Mouse (Mus musculus) MEL (cell line): ENCODE data around the gene Gm37240. TPM values are rescaled to one million over a fixed set of nuclear protein-coding genes. Genes with fewer than 3 reads are reported as not detected.

ENCODE experiments used
- DNase-seq: peaks from one replicate; pipeline ENCODE4 v3.0.0; 2011; ENCODE audit warnings: low read depth, low spot score
- H3K27ac ChIP-seq: 2 replicates; pipeline ENCODE4 v1.5.1; 2012; ENCODE audit warnings: low read depth, mild to moderate bottlenecking, control low read depth, low read length, moderate library complexity; ENCODE audit not compliant: control insufficient read depth
- H3K27me3 ChIP-seq, 2 experiments: fragments of 150-350 bp in 1 of 2; sonication (generic) in 1 of 2; 2 replicates each; pipeline ENCODE4 v1.6.1; 2012; ENCODE audit warnings: low read length in 2 of 2, mild to moderate bottlenecking in 2 of 2, improper control_type of control experiment in 1 of 2, moderate library complexity in 1 of 2; ENCODE audit not compliant: insufficient read depth in 2 of 2, control insufficient read depth in 1 of 2
- H3K36me3 ChIP-seq, 2 experiments: 2 replicates each; pipeline ENCODE4 v1.6.1; 2012 to 2014; ENCODE audit warnings: low read length in 2 of 2, improper control_type of control experiment in 1 of 2, inconsistent platforms in 1 of 2, mild to moderate bottlenecking in 1 of 2; ENCODE audit not compliant: insufficient read depth in 2 of 2, control insufficient read depth in 1 of 2
- H3K4me1 ChIP-seq, 2 experiments: fragments of 150-350 bp in 1 of 2; sonication (generic) in 1 of 2; 2 replicates each; pipeline ENCODE4 v1.6.1; 2012; ENCODE audit warnings: low read length in 2 of 2, improper control_type of control experiment in 1 of 2, mild to moderate bottlenecking in 1 of 2; ENCODE audit not compliant: insufficient read depth in 2 of 2, control insufficient read depth in 1 of 2
- H3K4me3 ChIP-seq, 2 experiments: fragments of 150-350 bp in 1 of 2; sonication (generic) in 1 of 2; 2 replicates each; pipeline ENCODE4 v1.5.1; 2012; ENCODE audit warnings: low read depth in 2 of 2, low read length in 2 of 2, mild to moderate bottlenecking in 2 of 2, moderate library complexity in 2 of 2, control low read depth in 1 of 2, improper control_type of control experiment in 1 of 2; ENCODE audit not compliant: control insufficient read depth in 1 of 2, insufficient read depth in 1 of 2
- H3K79me2 ChIP-seq: 2 replicates; pipeline ENCODE4 v1.6.1; 2012; ENCODE audit warnings: mild to moderate bottlenecking, low read length, moderate library complexity; ENCODE audit not compliant: control insufficient read depth, poor library complexity, insufficient read depth
- H3K9ac ChIP-seq: 2 replicates; pipeline ENCODE4 v1.6.1; 2012; ENCODE audit warnings: low read depth, mild to moderate bottlenecking, control low read depth, low read length, moderate library complexity; ENCODE audit not compliant: control insufficient read depth, poor library complexity, severe bottlenecking
- H3K9me3 ChIP-seq: fragments of 150-350 bp; sonication (generic); replicated peaks from 2 replicates; pipeline ENCODE4 v1.6.1; 2012; ENCODE audit warnings: mild to moderate bottlenecking, low read length, improper control_type of control experiment, moderate library complexity; ENCODE audit not compliant: insufficient read depth
- BHLHE40 ChIP-seq: IDR thresholded peaks from 2 replicates; pipeline ENCODE4 v1.6.1; 2012; ENCODE audit warnings: low read depth, mild to moderate bottlenecking, inconsistent platforms, low read length, improper control_type of control experiment, borderline replicate concordance
- CHD1 ChIP-seq: IDR thresholded peaks from 2 replicates; pipeline ENCODE4 v1.6.1; 2012; ENCODE audit warnings: low read depth, mild to moderate bottlenecking, inconsistent platforms, low read length, improper control_type of control experiment
- CTCF ChIP-seq, 3 experiments: IDR thresholded peaks in 2 of 3; conservative IDR thresholded peaks in 1 of 3; 2 replicates each; pipeline ENCODE4 v1.5.1; 2011 to 2012; ENCODE audit warnings: low read length in 3 of 3, low read depth in 2 of 3, mild to moderate bottlenecking in 2 of 3, improper control_type of control experiment in 1 of 3, inconsistent platforms in 1 of 3, mixed read lengths in 1 of 3, moderate library complexity in 1 of 3; ENCODE audit not compliant: control insufficient read depth in 1 of 3, insufficient read depth in 1 of 3, poor library complexity in 1 of 3, severe bottlenecking in 1 of 3
- EP300 ChIP-seq, 2 experiments: IDR thresholded peaks; 2 replicates each; pipeline ENCODE4 v1.6.1; 2011; ENCODE audit warnings: improper control_type of control experiment in 2 of 2, low read length in 2 of 2, low read depth in 1 of 2, mild to moderate bottlenecking in 1 of 2
- GATA1 ChIP-seq: IDR thresholded peaks from 2 replicates; pipeline ENCODE4 v1.6.1; 2011; ENCODE audit warnings: low read depth, low read length, improper control_type of control experiment
- HCFC1 ChIP-seq: IDR thresholded peaks from 2 replicates; pipeline ENCODE4 v1.6.1; 2012; ENCODE audit warnings: low read depth, mild to moderate bottlenecking, inconsistent platforms, low read length, improper control_type of control experiment, moderate library complexity
- MAX ChIP-seq: IDR thresholded peaks from 2 replicates; pipeline ENCODE4 v1.6.1; 2011; ENCODE audit warnings: low read length, improper control_type of control experiment
- MEF2A ChIP-seq: IDR thresholded peaks from 2 replicates; pipeline ENCODE4 v1.6.1; 2014; ENCODE audit warnings: low read depth, mild to moderate bottlenecking, inconsistent platforms, low read length, improper control_type of control experiment; ENCODE audit not compliant: poor library complexity, insufficient replicate concordance, severe bottlenecking; ENCODE audit errors: extremely low read depth
- NELFE ChIP-seq: IDR thresholded peaks from 2 replicates; pipeline ENCODE4 v1.6.1; 2011; ENCODE audit warnings: low read depth, low read length, improper control_type of control experiment
- NRF1 ChIP-seq: IDR thresholded peaks from 2 replicates; pipeline ENCODE4 v1.6.1; 2014; ENCODE audit warnings: low read depth, mild to moderate bottlenecking, inconsistent platforms, low read length, improper control_type of control experiment, moderate library complexity; ENCODE audit not compliant: poor library complexity, insufficient read depth, severe bottlenecking
- POLR2AphosphoS2 ChIP-seq: IDR thresholded peaks from 2 replicates; pipeline ENCODE4 v1.6.1; 2011; ENCODE audit warnings: low read length, improper control_type of control experiment
- RCOR1 ChIP-seq: IDR thresholded peaks from 2 replicates; pipeline ENCODE4 v1.6.1; 2012; ENCODE audit warnings: low read depth, mild to moderate bottlenecking, inconsistent platforms, low read length, improper control_type of control experiment
- SIN3A ChIP-seq: IDR thresholded peaks from 2 replicates; pipeline ENCODE4 v1.6.1; 2012; ENCODE audit warnings: low read length, improper control_type of control experiment, inconsistent platforms
- TCF12 ChIP-seq: IDR thresholded peaks from 2 replicates; pipeline ENCODE4 v1.6.1; 2014; ENCODE audit warnings: low read depth, mild to moderate bottlenecking, inconsistent platforms, low read length, improper control_type of control experiment, moderate library complexity
- USF1 ChIP-seq: IDR thresholded peaks from 2 replicates; pipeline ENCODE4 v1.6.1; 2014; ENCODE audit warnings: low read depth, mild to moderate bottlenecking, inconsistent platforms, low read length, improper control_type of control experiment, moderate library complexity
- ZC3H11A ChIP-seq: IDR thresholded peaks from 2 replicates; pipeline ENCODE4 v1.6.1; 2012; ENCODE audit warnings: low read depth, mild to moderate bottlenecking, inconsistent platforms, low read length, improper control_type of control experiment
- ZKSCAN1 ChIP-seq: IDR thresholded peaks from 2 replicates; pipeline ENCODE4 v1.6.1; 2012; ENCODE audit warnings: low read depth, mild to moderate bottlenecking, inconsistent platforms, low read length, improper control_type of control experiment, moderate library complexity
- polyA plus RNA-seq, 2 experiments: library from polyadenylated mRNA; stranded (reverse) in 1 of 2; unstranded in 1 of 2; fragments of >175 nt in 1 of 2; fragments of >200 nt in 1 of 2; gene quantifications; 2 replicates each; pipeline versions ENCODE4 v1.2.1 to v1.2.4; 2012; ENCODE audit warnings: low replicate concordance in 2 of 2, low read depth in 1 of 2; ENCODE audit not compliant: insufficient read length in 2 of 2, insufficient read depth in 1 of 2, missing spikeins in 1 of 2
- total RNA-seq: library from RNA; depleted of rRNA; stranded (reverse); fragments of 300-350 nt; gene quantifications from 2 replicates; pipeline ENCODE4 v1.2.3, GENCODE M21; 2012

Gene Gm37240
- total and polyA plus RNA-seq, 3 experiments: 0.04 TPM; not detected in 2

GRCm38 (mm10) chr3:85398483-85398835 is 488.9 kb downstream of the Gm37240 start:
- Histone ChIP-seq H3K9me3 (no peaks in the 10 kb centered on the region), H3K79me2 (no peaks in the 10 kb centered on the region), H3K36me3 (no peaks in the 10 kb centered on the region), H3K4me1 (no peaks in the 10 kb centered on the region), H3K27ac (no peak overlapping the region), H3K27me3 (no peaks in the 10 kb centered on the region), H3K9ac (no peak overlapping the region), H3K4me3 (no peak overlapping the region)
- no peak for DNase-seq
- TF ChIP-seq ZKSCAN1 (no peak), POLR2AphosphoS2 (no peak), EP300 (IDR thresholded peaks at IDR 0.05; ENCODE audit: low read depth in 1 of 2, low read length in 2 of 2) (no peak), RCOR1 (no peak), TCF12 (no peak), NELFE (no peak), CHD1 (no peak), BHLHE40 (no peak), MAX (no peak), CTCF (IDR thresholded peaks at IDR 0.05 in 2 of 3, conservative IDR thresholded peaks at IDR 0.05 in 1 of 3; ENCODE audit: control insufficient read depth in 1 of 3, insufficient read depth in 1 of 3, low read depth in 2 of 3, low read length in 3 of 3, poor library complexity in 1 of 3, severe bottlenecking in 1 of 3) (no peak)

- TF ChIP-seq GATA1 (no peak), ZC3H11A (no peak)
- Histone ChIP-seq H3K79me2 (no peaks in the 10 kb centered on the region), H3K27me3 (no peaks in the 10 kb centered on the region), H3K27ac (no peak overlapping the region), H3K9ac (no peak overlapping the region), H3K4me3 (no peak overlapping the region), H3K4me1 (no peaks in the 10 kb centered on the region), H3K36me3 (no peaks in the 10 kb centered on the region), H3K9me3 (no peaks in the 10 kb centered on the region)
- no peak for DNase-seq
Observed at GRCm38 (mm10) chr3:85397816-85398482, 489.4 kb downstream of the Gm37240 start.

DNA sequence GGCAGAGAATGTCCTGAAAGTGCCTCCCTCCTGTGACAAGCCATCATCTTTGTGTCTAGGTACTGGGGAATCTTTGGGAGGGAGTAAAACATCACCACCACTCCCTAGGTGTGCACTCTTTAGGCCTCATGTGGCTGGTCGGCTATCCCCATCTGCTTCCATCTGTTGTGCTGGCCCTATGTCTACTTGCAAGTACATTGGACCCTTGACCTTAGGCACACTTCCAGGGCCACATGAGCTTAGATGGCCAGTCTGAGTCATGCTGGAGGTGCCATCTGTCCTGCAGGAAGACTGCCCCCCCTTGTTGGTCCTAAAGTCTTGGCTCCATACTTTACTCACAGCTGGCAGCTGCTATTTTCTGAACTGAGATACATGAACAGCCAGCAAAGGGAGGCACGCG is 493.9 kb downstream of the Gm37240 start:
- H3K27ac ChIP-seq: no peak overlapping the region
- no peak overlapping the region for H3K4me3 ChIP-seq
- H3K9ac ChIP-seq: no peak overlapping the region
- TF ChIP-seq SIN3A (no peak), MEF2A (no peak), MAX (no peak), NRF1 (no peak), HCFC1 (no peak), ZKSCAN1 (no peak), USF1 (no peak)
- H3K27me3 ChIP-seq: no peaks in the 10 kb centered on the region
- DNase-seq: no peak
- H3K36me3 ChIP-seq: no peaks in the 10 kb centered on the region
- no peaks in the 10 kb centered on the region for H3K4me1 ChIP-seq
- H3K79me2 ChIP-seq: no peaks in the 10 kb centered on the region
- H3K9me3 ChIP-seq: no peaks in the 10 kb centered on the region
